Mouse (Mus musculus): ENCODE data around the gene Slc8a1.

Slc8a1 gene

DNA sequence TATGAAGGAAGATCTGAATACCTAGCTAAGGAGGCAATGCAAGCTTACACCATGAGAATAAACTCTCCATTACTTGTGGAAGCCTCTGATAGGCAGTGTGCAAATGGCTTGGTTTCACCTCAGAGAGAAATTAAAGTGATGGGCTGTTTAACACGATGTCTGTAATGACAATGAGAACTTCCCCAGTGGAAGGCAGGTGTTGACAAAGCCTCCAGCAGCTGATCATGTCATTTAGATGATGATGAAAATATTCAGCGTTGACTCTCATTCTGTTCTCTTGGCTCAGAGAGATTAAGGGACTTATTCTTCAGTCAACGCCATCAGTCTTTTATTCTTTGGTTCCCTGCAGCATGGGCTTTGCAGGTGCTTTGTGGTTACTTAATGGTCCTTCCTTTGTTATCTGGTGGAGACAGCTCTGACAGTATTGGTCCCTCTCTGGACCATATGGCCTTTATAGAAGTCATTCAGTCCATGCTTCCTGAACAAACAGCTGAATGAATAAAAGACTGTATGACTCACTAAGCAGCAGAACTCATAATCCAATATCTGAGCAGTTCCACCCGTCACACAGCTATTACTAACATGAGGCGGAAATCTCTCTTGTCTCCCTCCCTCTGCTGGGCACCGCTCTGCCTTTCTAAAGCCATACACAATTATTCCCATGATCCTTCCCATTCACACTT is 184.0 kb downstream of the Slc8a1 start:
- no peak for DNase-seq (ENCODE audit: low spot score)

DNA sequence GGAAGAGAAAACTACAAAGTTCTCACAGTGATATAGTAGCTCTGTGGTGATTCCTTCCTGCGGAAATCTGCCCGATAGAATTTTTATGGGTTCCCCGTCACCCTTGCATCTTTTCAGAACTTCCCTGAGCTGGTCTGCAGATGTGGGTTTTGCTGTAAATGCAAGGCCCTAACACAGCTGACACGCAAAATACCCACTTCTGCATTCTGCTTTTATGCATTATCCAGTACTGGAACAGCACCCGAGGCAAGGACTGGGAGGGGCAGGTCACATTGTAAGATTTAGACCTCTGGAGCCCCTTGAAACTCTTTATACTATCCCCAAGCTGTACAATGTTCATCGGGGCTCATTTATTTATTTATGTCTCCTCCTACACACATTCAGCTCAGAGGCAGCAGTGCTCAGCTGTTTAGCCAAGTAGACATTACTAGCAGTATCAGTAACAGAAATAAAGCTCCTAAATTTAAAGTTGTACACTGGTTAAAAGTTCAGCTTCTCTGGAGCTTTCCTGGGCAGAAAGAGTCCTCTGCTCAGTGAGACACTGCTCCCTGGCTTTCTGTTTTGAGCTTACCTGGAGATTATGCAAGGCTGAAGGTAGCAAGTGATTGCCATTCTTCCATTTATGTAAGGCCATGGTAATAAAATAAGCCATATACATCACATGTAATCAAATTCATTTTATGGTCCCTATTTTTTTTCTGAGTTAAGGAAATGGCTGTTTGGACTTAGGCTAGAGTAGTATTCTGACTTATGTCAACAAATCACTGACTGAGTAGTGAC is 186.1 kb downstream of the Slc8a1 start:
- no peak for DNase-seq (ENCODE audit: low spot score)

DNA sequence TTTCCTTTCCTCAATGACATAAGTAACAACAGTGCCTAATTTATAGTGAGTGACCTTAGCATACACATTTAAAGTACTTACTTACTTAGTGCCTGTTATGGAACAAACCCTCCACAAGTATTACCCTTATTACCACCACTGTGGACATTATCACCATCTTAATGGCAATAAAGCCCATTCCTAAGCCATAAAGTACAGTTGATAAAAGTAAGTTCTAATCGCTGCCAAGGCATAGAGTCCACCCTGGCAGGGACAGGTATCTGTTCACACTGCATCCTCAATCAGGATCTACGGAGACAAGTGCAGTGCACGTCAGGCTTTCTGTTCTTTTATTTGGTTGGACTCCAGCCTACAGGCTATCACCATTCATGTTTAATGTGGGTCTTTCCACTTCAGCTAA is 187.3 kb downstream of the Slc8a1 start:
- no peak for DNase-seq (ENCODE audit: low spot score)

DNA sequence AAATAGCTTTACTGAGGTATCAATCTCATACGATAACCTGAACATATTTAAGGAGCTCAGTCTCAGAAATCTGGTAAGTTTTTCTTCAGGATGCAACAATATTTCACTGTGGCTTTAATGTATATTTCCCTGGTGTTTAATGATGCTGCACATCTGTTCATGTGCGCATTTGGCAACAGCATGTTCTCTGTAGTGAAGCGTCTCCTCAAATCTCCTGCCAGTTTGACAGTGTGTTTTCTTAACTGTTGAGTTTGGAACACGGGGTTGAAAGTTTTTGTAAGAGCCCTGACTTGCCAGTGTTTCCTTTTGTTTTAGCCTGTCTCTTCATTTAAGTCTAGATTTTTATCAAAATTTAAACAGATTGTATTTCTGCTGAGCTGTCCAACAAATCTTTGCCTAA is 190.2 kb downstream of the Slc8a1 start:
- no peak for DNase-seq (ENCODE audit: low spot score)

DNA sequence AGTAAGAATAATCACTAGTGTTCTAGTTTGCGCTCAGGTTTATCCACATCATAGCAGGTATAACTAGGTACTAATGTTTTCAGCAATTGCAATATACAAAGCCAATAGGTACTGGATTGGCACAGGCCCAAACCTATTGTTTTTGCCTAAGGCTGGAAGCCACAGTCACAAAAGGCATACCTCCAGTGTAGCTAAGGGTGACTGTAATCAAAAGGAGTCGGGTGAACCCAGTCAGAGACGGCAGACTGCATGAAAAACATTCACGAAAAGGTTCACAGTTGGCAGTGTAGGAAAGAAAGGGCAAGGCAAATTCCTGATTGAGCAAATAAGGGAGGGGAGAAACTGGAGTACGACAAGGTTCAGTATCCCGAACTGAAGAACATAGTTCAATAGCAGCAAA is 191.7 kb downstream of the Slc8a1 start:
- no peak for DNase-seq (ENCODE audit: low spot score)

DNA sequence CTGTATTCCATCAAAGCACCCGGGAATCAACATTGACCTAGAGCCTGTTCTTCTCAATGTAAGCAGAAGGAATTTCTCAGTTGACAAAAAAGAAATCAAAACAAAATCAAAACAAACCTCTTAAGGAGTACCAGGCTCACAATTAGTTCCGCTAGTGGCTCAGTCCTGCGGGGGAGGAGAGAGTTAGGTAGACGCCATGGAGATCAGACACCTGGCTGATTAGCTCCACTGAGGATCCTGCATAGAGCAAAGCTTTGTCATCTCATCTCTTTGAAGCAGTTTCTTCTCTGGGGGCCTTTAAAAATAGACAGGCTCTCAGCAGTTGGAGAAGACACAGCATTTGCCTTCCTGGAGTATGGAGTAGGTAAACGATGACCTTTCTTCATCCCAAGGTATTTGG is 192.2 kb downstream of the Slc8a1 start:
- DNase-seq (ENCODE audit: low spot score) = no peak

DNA sequence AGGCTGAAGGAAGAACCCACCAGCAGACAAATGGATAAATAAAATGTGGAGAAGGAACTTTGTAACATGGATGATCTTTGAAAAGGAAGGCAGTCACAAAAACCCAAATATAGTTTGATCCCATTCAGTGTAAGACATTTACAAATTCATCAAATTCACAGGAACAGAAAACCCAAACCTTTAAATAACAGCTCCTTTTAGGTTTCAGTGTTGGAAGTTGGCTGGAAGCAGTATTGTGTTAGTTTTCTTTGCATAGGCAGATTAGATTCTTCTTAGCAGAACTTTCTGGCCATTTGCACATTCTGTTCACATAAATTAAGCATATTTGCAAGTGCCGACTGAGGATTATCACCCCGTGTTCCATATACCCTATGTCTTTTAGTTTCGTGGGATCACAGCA is 193.3 kb downstream of the Slc8a1 start:
- no peak for DNase-seq (ENCODE audit: low spot score)

DNA sequence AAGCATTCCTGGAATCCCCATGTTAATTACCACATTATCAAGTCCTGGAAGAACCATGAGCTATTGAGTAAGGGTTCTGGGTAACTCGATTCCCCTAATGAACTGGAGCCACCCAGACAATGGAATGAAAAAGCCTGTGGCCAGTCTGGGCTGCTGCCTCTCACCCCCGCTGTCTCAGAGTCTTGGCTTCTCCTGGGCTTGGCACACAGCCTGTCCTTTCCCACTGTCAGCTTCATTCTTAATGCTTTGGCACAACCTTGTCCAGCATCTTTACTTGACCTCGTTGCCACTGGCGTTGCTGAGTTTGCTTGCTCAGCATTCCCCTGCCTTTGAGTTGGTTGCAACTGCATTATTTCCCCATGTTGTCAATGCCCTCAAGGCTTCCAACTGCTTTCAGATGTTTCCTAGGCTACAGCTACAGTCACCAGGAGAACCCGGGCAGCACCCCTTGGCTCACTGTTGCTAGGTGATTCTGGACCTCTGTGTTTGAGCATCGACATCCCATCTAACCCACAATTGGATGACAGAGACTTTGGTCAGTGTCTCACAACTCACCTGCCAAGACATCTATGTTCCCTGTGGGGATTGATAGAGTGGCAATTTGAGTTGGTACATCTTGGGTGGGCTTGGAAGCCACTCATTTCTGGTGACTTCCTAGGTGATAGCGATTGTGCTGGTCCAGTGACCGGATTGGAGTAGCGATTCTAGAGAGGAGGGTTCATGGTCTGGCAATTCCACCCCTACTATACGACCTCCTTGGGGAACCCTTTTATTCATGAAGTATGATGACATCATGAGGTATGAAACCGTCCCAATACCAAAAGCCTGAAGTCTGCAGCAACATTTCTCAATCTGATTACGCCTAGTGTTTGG is 195.6 kb downstream of the Slc8a1 start:
- no peak for DNase-seq (ENCODE audit: low spot score)

DNA sequence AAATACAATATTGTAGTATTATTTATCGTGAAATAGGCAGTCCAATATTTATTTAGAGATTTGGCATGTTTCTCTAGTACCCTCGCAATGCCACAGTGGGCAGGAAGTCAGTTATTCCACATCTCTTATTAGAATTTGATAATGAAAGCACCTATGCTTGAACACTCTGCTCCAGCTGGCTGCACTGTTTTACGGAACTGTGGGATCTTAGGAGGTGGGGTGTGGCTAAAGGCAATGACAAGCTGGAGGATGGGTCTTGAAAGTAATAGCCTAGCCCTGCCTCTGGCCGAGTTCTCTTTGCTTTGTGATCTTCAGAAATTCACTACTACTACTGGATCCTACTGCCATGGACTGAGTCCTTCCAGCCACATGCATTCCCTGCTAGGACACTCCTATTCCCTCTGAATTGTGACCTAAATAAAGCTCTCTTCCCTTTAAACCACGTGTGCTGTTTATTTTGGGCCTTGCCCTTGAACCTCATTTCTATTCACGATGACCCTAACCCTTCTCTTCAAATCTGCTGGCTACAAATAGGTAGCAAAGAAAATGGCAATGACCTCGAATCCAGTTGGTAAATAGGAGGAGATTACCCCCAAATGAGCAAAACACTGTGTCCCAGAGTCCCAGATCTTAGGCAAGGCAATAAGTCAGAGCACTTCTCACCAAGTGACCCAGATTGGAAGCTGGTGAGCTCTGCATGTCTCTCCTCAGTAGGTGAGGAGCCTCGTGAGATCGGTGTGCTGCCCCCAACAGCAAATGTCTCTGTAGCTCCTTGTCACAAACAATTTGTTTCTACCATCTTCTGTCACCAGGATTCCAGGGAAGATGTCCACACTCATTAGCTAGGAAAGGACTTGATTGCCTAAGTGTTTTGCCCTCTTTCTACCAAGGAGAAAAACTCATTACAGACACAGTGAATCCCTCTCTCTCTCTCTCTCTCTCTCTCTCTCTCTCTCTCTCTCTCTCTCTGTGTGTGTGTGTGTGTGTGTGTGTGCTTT is 199.7 kb downstream of the Slc8a1 start:
- DNase-seq (ENCODE audit: low spot score) = no peak

DNA sequence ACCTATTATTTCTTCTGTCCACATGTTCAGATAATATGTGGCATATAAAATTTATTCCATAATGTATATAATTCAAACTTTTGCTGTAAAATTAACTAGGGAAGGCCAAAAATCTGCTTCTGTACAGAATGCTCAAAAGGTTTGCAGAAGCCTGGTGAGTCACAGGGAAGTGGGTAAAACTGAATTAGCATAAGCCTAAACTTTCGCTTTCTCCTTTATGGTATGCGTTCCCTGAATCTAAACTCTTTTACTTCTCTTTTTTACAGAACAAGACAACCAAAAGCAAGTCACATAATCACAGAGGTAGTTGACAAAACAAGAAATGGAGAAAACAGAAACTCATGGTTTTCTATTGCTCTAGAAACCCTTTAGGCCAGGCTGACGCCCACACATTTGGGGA is 202.1 kb downstream of the Slc8a1 start:
- DNase-seq (ENCODE audit: low spot score) = no peak

DNA sequence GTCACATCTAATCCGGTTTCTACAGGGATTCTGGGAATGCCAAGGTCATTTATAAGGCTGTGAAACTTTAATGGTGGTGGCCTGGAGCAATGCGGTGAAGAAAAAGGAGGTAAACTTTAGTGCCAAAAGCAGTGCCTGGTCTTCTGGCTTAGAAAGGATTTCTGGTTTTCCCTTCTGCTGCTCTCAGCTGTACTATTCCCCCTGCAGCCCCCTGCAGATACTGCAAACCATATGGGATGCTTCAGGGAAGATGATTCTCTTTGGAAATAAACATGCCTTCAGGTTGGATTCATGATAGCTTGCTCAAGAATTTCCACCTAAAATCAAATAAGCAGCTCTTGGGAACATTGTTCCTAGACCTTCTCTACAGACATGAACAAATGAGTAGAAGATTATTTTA is 208.3 kb downstream of the Slc8a1 start:
- no peak for DNase-seq (ENCODE audit: low spot score)

DNA sequence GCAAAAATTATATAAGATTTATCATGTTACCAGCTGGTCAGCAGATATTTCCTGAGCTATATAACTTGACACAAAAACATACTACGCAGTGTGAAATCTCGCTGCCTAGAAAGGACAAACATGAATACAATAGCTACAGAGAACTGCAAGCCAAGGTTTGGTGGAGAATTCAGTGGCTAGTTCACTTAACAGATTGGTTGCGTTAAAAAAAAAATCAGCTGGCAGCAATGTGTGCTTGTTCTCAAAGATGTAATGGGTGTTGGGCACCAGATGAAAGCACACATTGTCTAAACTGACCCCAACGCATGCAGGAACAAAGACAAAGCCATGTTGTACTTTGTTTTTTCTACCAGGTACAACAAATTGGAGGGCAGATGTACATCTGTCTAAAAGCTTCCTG is 209.2 kb downstream of the Slc8a1 start:
- DNase-seq (ENCODE audit: low spot score) = no peak

DNA sequence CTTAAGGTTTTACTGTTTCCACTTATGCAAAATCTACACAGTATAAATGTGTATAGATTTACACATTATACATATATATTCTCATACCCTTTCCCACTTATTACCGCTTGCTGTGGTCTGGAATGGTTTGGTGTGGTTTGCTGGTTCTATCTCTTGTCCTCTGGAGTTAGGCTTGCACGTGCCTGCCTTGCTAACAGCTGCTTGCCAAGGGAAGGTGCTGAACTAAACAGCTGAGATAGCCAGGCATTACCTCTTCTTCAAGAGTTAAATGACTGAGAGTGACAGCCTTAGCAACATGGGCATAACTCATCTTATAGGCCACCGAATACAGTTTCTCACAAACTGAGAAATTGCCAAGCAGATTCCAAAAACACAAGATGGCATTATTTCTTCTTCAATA is 211.7 kb downstream of the Slc8a1 start:
- DNase-seq (ENCODE audit: low spot score) = no peak

DNA sequence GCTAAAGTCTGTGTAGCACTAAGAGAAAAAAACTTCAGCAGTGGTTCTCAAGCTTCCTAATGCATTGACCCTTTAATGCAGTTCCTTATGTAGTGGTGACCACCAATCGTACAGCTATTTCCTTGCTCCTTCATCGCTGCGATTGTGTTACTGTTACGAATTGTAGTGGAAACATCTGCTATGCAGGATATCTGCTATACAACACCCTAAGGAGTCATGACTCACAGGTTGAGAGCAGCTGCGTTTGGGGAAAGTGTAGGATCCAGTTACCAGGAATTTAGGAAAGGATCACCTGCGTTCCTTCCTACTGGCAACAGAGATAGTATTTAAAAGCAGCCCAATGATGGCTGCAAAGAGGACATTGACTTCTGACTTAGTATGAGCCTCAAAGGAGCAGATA is 213.4 kb downstream of the Slc8a1 start:
- no peak for DNase-seq (ENCODE audit: low spot score)

DNA sequence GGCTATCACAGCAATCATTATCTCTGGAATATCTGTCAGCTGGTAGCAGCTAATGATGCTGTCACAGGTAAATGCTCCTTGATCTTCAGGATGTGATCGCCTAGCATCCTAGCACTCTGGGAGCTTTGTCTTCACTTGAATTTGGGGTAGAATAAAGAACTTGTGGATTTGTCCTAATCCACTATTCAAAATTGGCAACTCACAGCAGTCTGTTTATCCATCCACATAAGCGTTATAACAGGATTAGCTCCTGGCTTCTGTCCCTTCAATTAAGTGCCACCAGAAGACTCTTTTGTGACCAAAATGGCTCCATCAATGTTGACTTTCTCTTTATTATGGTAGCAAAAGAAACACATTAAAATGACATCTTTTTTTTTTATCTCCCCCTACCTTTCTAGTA is 214.2 kb downstream of the Slc8a1 start:
- DNase-seq (ENCODE audit: low spot score) = no peak

DNA sequence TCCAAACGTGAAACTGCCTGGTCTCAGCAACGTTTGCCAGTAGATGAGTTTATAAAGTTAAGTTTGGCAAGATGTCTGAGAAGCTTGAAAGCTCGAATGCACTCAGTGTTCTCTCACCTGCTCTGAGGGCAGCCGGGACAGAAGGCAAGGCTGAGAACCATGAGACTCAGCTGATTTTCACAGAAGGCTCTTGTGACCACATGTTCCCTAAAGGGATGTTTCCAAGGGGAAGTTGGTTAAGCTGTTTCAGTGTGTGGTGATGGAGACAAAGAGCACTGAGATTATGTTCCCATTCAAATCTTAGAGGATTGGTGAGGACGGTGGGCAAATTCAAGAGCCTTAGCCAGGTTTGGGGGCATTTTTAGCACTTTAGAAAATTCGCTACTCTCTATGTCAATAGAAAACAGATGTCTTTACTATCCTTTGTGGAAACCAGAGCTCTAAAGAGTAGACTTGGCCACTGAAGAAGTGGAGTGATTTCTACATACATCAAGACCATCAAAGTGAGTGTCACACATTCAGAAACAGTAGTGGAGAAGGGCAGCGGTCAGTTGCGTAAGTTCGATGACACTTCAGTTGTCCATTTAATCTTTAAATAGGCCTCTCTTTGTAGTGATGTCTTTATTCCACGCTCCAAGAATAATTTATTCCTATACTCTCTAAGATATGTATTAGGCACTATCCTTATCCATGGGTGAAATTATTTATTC is 219.7 kb downstream of the Slc8a1 start:
- no peak for DNase-seq (ENCODE audit: low spot score)

DNA sequence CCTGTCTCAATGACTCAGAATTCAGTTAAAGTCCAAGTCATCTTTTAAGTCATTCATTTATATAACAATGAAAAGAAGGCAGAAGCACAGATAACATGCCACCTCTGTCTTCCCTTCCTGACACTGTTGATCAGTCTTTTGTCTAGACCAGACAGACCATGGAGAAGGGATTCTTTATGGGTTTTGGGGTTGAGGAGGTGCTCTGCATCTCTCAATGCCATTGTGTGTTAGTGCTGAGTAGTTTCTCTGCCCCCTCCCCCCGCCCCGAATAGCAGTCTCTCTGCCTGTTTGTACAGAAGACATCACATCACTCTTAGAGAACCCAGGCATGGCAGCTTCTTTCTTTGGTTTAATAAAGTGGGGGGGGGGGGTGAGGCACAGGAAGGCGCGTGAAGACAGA is 222.0 kb downstream of the Slc8a1 start:
- DNase-seq (ENCODE audit: low spot score) = no peak

DNA sequence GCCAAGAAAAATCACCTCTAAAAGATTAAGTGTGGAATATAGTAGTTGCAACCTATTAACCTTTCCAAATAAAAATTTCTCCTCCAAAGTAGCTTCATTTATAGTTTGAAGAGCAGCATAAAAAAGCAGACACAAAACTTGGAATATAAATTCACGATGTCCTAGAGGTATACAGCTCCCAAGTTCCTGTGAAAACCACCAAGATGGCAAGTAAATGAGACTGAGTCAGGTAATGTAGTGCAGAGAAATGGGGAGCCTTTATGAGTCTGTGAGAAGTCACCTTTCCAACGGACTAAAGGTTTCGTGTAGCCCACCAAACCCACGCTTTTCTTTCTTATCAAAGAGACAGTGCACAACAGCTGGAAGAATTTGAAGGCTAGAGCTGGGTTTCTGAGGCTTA is 224.2 kb downstream of the Slc8a1 start:
- no peak for DNase-seq (ENCODE audit: low spot score)

DNA sequence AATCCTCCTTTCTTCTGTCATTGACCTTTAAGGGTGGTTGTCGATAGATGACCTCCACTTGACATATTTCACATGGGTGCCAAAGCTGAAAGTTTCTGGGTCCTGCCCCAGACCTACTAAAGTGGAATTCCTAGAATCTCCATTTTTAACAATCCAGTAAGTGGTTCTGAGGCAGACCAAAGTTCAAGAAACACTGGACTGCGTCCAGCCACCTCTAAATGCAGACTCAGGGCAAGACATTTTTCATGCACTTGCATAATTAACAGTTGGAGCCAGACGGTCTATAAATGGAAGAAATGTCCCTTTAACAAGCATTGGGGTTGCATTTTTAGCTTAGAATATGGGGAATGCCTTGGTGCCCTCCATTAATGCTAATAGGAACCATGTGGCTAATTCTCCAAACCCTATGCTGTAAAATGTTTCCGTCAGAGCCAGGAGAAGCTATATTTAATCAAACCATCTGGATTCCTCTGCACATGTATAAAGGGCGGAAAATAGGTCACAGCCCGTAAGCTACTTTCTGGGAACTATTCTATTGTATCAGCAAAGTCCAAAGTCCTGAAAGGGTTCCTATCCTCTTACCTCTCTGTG is 224.7 kb downstream of the Slc8a1 start:
- no peak for DNase-seq (ENCODE audit: low spot score)

DNA sequence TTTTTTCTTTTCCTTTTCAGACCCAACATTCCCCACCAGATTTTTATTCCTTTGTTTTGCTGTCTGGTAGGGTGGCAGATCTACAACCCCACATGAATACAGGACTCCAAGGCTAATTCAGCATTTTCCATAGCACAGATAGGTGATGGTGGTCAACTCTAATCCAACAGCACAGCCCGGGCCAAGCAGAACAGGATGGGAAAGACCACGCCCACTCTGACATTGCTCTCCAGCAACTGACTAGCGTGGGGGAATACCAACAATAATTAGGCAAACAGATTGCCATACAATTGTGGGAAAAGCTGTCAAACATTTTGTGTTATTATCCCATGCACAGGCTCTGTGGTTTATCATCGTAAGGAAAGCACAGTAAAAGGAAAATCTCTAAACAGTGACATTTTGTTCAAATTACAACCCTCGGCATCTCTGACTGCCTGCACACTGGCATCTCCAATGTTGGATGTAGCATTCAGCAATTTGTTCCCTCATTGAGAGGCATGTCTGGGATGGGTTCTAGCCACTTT is 233.0 kb downstream of the Slc8a1 start:
- no peak for DNase-seq (ENCODE audit: low spot score)
